8 mouse cellular contexts compared by ENCODE assay signal in genomic region chr4:59801489-59801888, GRCm38 (mm10). TPM values are rescaled to one million over a fixed set of nuclear protein-coding genes. Genes with fewer than 3 reads are reported as not detected.
DNase-seq lines count a peak whose midpoint lies in the region; ATAC-seq and TF ChIP-seq lines count a peak whose summit lies in the region.

Inip (minus strand) TSS chr4:59801589.

- H3K4me1 ChIP-seq in ES-E14 (ENCODE audit: control insufficient read depth in 2 of 2, insufficient read depth in 2 of 2, low read length in 2 of 2, poor library complexity in 1 of 2), result no peaks in the 10 kb centered on the region
- peaks cover 7% of the 10 kb centered on the region for H3K4me1 ChIP-seq in forebrain, embryonic 15.5 days
- H3K4me1 ChIP-seq in kidney, adult 2 months (ENCODE audit: control insufficient read depth, insufficient read depth, low read length), result peaks cover 4% of the 10 kb centered on the region; the same call in 1 of the 2 replicates

- H3K79me2 ChIP-seq in myocyte (ENCODE audit: control insufficient read depth, insufficient read depth), result no peaks in the 10 kb centered on the region

- no peaks in the 10 kb centered on the region for H3K27me3 ChIP-seq in forebrain, embryonic 15.5 days
- H3K27me3 ChIP-seq in myocyte (ENCODE audit: control insufficient read depth, insufficient read depth, insufficient read length), result no peaks in the 10 kb centered on the region
- no peaks in the 10 kb centered on the region for H3K27me3 ChIP-seq in kidney, adult 2 months (replicated peaks; ENCODE audit: control insufficient read depth, insufficient read depth, low read length)

- no peak within 1 kb of the TSS for H3K27ac ChIP-seq in ES-E14 (ENCODE audit: insufficient read depth, low read depth, low read length, poor library complexity, severe bottlenecking)
- H3K27ac ChIP-seq in forebrain, embryonic 15.5 days (replicated peaks), result no peak within 1 kb of the TSS
- H3K27ac ChIP-seq in kidney, adult 2 months (ENCODE audit: insufficient read depth, low read depth, low read length), result no peak within 1 kb of the TSS

- no peak for DNase-seq in adrenal gland, adult 18-20 months (ENCODE audit: low spot score in 2 of 2)
- DNase-seq in adrenal gland, adult (ENCODE audit: inconsistent age in 2 of 2, low spot score in 1 of 2), result no peak
- no peak for DNase-seq in ES-E14 (ENCODE audit: low read depth, low spot score)
- DNase-seq in left cerebral cortex, postnatal 14 days (ENCODE audit: low spot score in 2 of 2), result no peak
- DNase-seq in kidney, adult 2 months, result no peak

- no peak for ATAC-seq in forebrain, embryonic 15.5 days (replicated peaks)
- no peak for ATAC-seq in erythroid progenitor cell, adult 5-6 weeks (replicated peaks; ENCODE audit: low FRiP score, poor library complexity, severe bottlenecking)

- TF ChIP-seq POLR2A in myocyte (IDR thresholded peaks at IDR 0.05; ENCODE audit: insufficient read length, low read depth), result no peak
- TF ChIP-seq POLR2A in kidney, adult 2 months (IDR thresholded peaks at IDR 0.05; ENCODE audit: low read depth, low read length), result no peak

- no peaks in the 10 kb centered on the region for H3K9me3 ChIP-seq in ES-E14 (ENCODE audit: control insufficient read depth, insufficient read depth, low read depth, low read length)
- H3K9me3 ChIP-seq in forebrain, embryonic 15.5 days, result no peaks in the 10 kb centered on the region

- H3K9ac ChIP-seq in ES-E14 (ENCODE audit: insufficient read depth, low read depth, low read length, poor library complexity, severe bottlenecking), result no peak within 1 kb of the TSS
- no peak within 1 kb of the TSS for H3K9ac ChIP-seq in forebrain, embryonic 15.5 days (replicated peaks)

- H3ac ChIP-seq in myocyte (ENCODE audit: control insufficient read depth, insufficient read length), result no peak within 1 kb of the TSS

- intact Hi-C loops in left cerebral cortex, postnatal 14 days (cut with DNase I), result no loop called here

- no peak for TF ChIP-seq CTCF in kidney, adult 2 months (conservative IDR thresholded peaks at IDR 0.05; ENCODE audit: insufficient read depth, insufficient read length, low read depth, low read length)

- H3K36me3 ChIP-seq in ES-E14 (ENCODE audit: control insufficient read depth, insufficient read depth, low read length, poor library complexity, severe bottlenecking) (no peaks in the 10 kb centered on the region), myocyte (ENCODE audit: control insufficient read depth, insufficient read depth) (no peaks in the 10 kb centered on the region)
- no peaks in the 10 kb centered on the region for H3K36me3 ChIP-seq in forebrain, embryonic 15.5 days
- H3K36me3 ChIP-seq in kidney, adult 2 months (ENCODE audit: control insufficient read depth, insufficient read depth, low read length), result no peaks in the 10 kb centered on the region

- H3K4me3 ChIP-seq in ES-E14 (ENCODE audit: insufficient read depth in 1 of 2, low read depth in 1 of 2, low read length in 2 of 2, poor library complexity in 1 of 2, severe bottlenecking in 1 of 2) (no peak within 1 kb of the TSS), myocyte (no peak within 1 kb of the TSS)
- H3K4me3 ChIP-seq in forebrain, embryonic 15.5 days, result no peak within 1 kb of the TSS
- H3K4me3 ChIP-seq in kidney, adult 2 months (ENCODE audit: insufficient read depth, low read depth, low read length), result no peak within 1 kb of the TSS

- in situ Hi-C loops in ES-E14 (cut with MboI; ENCODE audit: low sequenced_read_pairs in 2 of 2, unreplicated experiment in 2 of 2), result no loop called here

- H3K4me2 ChIP-seq in forebrain, embryonic 15.5 days (replicated peaks), result no peak within 1 kb of the TSS
- H3K4me2 ChIP-seq in myocyte (ENCODE audit: low read depth), result peak within 1 kb of the TSS; percentile 20

TF ChIP-seq in ES-E14, 5 proteins besides CTCF, POLR2A, EP300 and RAD21:
- TF ChIP-seq MAFK (IDR thresholded peaks at IDR 0.05; ENCODE audit: insufficient read depth, low read depth, low read length), result no peak
- TF ChIP-seq CHD2 (IDR thresholded peaks at IDR 0.05; ENCODE audit: low read depth, low read length), result no peak
- no peak for TF ChIP-seq ZC3H11A (IDR thresholded peaks at IDR 0.05; ENCODE audit: borderline replicate concordance, low read depth, low read length)
- TF ChIP-seq HCFC1 (IDR thresholded peaks at IDR 0.05; ENCODE audit: borderline replicate concordance, insufficient read depth, low read length), result no peak
- no peak for TF ChIP-seq ZNF384 (IDR thresholded peaks at IDR 0.05; ENCODE audit: low read depth, low read length)

TF ChIP-seq in myocyte, 11 proteins besides CTCF, POLR2A, EP300 and RAD21:
- no peak for TF ChIP-seq MYOD1 (IDR thresholded peaks at IDR 0.05; ENCODE audit: control insufficient read depth in 1 of 3, insufficient read length in 2 of 3, low read depth in 2 of 3)
- TF ChIP-seq MYOG (IDR thresholded peaks at IDR 0.05; ENCODE audit: control insufficient read depth in 1 of 3, insufficient read depth in 1 of 3, insufficient read length in 2 of 3, low read depth in 2 of 3), result no peak
- no peak for TF ChIP-seq REST (IDR thresholded peaks at IDR 0.05; ENCODE audit: insufficient read depth, insufficient read length)
- no peak for TF ChIP-seq SRF (IDR thresholded peaks at IDR 0.05; ENCODE audit: control insufficient read depth, insufficient read length, low read depth)
- no peak for TF ChIP-seq POLR2AphosphoS2 (IDR thresholded peaks at IDR 0.05; ENCODE audit: insufficient read length, low read depth)
- TF ChIP-seq E2F4 (IDR thresholded peaks at IDR 0.05; ENCODE audit: insufficient read depth), result no peak

RNA-seq across cellular contexts. Expression of gene Inip, which starts in this region (rescaled TPM):
- total RNA-seq in adrenal gland, adult 18-20 months (2021), result 10 to 100 TPM; 17.5 to 17.6 TPM
- total RNA-seq in ES-E14 (2012; rRNA removed), result 31.5 and 32.9 TPM in 2 replicates
- 77.2 and 80.6 TPM in 2 replicates for polyA plus RNA-seq in forebrain, embryonic 15.5 days (2015; fragmentation: Nextera tagmentation; extraction: Ambion mirVana)
- 10 to 100 TPM; 24.2 to 24.6 TPM for total RNA-seq in left cerebral cortex, postnatal 14 days (2021)
- polyA plus RNA-seq in myocyte (2012; fragmentation: generic; extraction: Trizol), result 7.4 TPM
- total RNA-seq in erythroid progenitor cell, adult 5-6 weeks (2015; ENCODE audit: low replicate concordance), result 7.1 and 15.1 TPM in 2 replicates
- total RNA-seq in erythroid progenitor cell, adult 5-6 weeks (2017; ENCODE audit: low replicate concordance), result 15.9 and 23.4 TPM in 2 replicates
- 5.7 and 7.5 TPM in 2 replicates for polyA plus RNA-seq in kidney, adult 2 months (2012; rRNA removed)
